Mouse (Mus musculus): Measurements from ENCODE around the gene Gpatch11. TPM values are rescaled to one million over a fixed set of nuclear protein-coding genes. Genes with fewer than 3 reads are reported as not detected.

Gpatch11 gene
- polyA plus RNA-seq, 1 experiment from 2014 or later: 51.6 TPM

DNA sequence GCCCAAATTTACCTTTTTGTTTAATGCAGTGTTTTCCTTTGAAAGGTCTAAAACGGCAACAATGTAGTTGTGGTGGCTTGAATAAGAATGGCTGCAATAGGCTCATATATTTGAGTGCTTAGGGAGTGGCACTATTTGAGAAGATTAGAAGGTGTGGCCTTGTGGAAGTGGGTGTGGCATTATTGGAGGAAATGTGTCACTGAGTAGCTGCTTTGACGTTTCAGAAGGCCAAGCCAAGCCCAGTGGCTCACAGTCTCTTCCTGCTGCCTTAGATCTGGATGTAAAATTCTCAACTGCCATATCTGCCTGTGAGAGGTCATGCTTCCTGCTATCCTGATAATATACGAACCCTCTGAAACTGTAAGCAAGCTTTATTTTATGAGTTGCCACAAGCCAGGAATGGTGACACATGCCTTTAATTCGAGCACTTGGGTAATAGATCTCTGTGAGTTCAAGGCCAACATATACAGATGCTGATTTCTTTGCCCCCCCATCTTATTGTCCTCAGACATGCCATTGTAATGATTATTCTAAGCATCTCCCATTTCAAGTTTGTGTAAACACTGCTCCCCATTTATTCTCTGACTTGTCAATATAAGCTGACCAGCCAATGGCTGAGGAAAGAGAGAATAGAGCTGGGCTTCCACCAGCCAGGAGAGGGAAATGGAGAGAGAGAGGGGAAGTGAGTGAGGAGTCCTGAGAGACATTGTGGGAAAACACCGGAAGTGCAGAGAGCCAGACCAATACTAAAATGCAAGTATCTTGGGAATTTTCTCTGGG lies 50.1 kb downstream of the Gpatch11 start:
- H3K4me3 ChIP-seq (ENCODE audit: low read depth, low read length): no peak overlapping the region
- H3K9me3 ChIP-seq (replicated peaks; ENCODE audit: control insufficient read depth, low read length, poor library complexity, severe bottlenecking): no peaks in the 10 kb centered on the region
- no peak overlapping the region for H3K27ac ChIP-seq (ENCODE audit: low read length)
- H3K36me3 ChIP-seq (ENCODE audit: control insufficient read depth, insufficient read depth, low read length): no peaks in the 10 kb centered on the region
- no peak overlapping the region for H3K9ac ChIP-seq (ENCODE audit: low read depth, low read length)
- no peak overlapping the region for H3K4me2 ChIP-seq (ENCODE audit: low read length)
- no peaks in the 10 kb centered on the region for H3K27me3 ChIP-seq (ENCODE audit: control insufficient read depth, insufficient read depth, low read depth, low read length)
- ATAC-seq: no peak
- 84% methylated on average over 5 of the region's 5 CpGs for WGBS
- H3K4me1 ChIP-seq (ENCODE audit: control insufficient read depth, insufficient read depth, low read length): peaks cover 3% of the 10 kb centered on the region; the same call in 1 of the 2 replicates

DNA sequence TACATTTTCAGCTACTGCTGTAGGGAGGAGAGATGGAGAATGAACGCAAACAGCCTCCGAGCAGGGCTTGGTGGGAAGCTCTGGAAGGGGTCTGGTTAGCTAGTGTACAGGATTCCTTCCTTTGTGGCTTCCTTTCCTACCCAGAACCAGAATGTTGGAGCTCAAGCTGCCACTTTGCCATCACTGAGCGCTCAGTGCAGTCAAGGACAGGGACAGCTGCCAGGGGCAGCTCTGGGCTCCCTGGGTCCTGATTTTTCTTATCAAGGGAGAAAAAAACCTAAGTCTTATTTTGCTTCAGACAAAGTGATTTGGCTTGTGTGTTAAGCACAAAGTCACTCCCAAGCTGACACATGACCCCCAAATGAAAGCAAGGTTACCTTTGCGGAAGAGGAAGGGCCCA lies 53.2 kb downstream of the Gpatch11 start:
- no peak for ATAC-seq

GRCm38 (mm10) chr17:78889184-78889583 lies 53.8 kb downstream of the Gpatch11 start:
- Histone ChIP-seq H3K27me3 (ENCODE audit: control insufficient read depth, insufficient read depth, low read depth, low read length) (no peaks in the 10 kb centered on the region), H3K4me3 (ENCODE audit: low read depth, low read length) (no peak overlapping the region), H3K27ac (ENCODE audit: low read length) (no peak overlapping the region), H3K4me1 (ENCODE audit: control insufficient read depth, insufficient read depth, low read length) (no peaks in the 10 kb centered on the region), H3K4me2 (ENCODE audit: low read length) (no peak overlapping the region), H3K36me3 (ENCODE audit: control insufficient read depth, insufficient read depth, low read length) (no peaks in the 10 kb centered on the region), H3K9ac (ENCODE audit: low read depth, low read length) (no peak overlapping the region), H3K9me3 (replicated peaks; ENCODE audit: control insufficient read depth, low read length, poor library complexity, severe bottlenecking) (no peaks in the 10 kb centered on the region)
- WGBS: 48% methylated on average over 3 of the region's 3 CpGs
- no peak for ATAC-seq

More for the DNA sequence above, 53.2 kb downstream of the Gpatch11 start:
- Histone ChIP-seq H3K27me3 (ENCODE audit: control insufficient read depth, insufficient read depth, low read depth, low read length) (no peaks in the 10 kb centered on the region), H3K4me1 (ENCODE audit: control insufficient read depth, insufficient read depth, low read length) (no peaks in the 10 kb centered on the region), H3K9ac (ENCODE audit: low read depth, low read length) (no peak overlapping the region), H3K36me3 (ENCODE audit: control insufficient read depth, insufficient read depth, low read length) (no peaks in the 10 kb centered on the region), H3K27ac (ENCODE audit: low read length) (no peak overlapping the region), H3K9me3 (replicated peaks; ENCODE audit: control insufficient read depth, low read length, poor library complexity, severe bottlenecking) (no peaks in the 10 kb centered on the region), H3K4me3 (ENCODE audit: low read depth, low read length) (no peak overlapping the region), H3K4me2 (ENCODE audit: low read length) (no peak overlapping the region)
- WGBS: 89% methylated on average over 4 of the region's 4 CpGs

GRCm38 (mm10) chr17:78891020-78891419 lies 55.7 kb downstream of the Gpatch11 start:
- no peak for ATAC-seq
- Histone ChIP-seq H3K27ac (ENCODE audit: low read length) (no peak overlapping the region), H3K9me3 (replicated peaks; ENCODE audit: control insufficient read depth, low read length, poor library complexity, severe bottlenecking) (no peaks in the 10 kb centered on the region), H3K9ac (ENCODE audit: low read depth, low read length) (no peak overlapping the region), H3K4me2 (ENCODE audit: low read length) (no peak overlapping the region), H3K27me3 (ENCODE audit: control insufficient read depth, insufficient read depth, low read depth, low read length) (no peaks in the 10 kb centered on the region), H3K4me3 (ENCODE audit: low read depth, low read length) (no peak overlapping the region), H3K36me3 (ENCODE audit: control insufficient read depth, insufficient read depth, low read length) (no peaks in the 10 kb centered on the region), H3K4me1 (ENCODE audit: control insufficient read depth, insufficient read depth, low read length) (no peaks in the 10 kb centered on the region)
- WGBS: 86% methylated on average over 9 of the region's 9 CpGs

DNA sequence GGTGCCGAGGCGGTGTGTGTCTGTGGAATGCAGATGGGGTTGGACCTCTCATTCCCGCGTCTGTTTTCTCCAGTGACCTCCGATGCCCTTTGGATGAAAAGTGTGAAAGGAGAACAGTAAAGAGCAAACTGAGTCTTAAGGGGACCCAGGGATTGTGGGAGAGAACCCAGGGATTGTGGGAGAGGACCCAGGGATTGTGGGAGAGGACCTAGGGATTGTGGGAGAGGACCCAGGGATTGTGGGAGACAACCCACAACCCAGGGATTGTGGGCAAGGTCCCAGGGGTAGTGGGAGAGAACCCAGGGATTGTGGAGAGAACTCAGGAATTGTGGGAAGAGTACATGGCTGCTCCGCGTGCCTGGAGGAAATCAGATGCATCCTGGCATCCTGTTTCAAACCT lies 59.6 kb downstream of the Gpatch11 start:
- Histone ChIP-seq H3K4me3 (ENCODE audit: low read depth, low read length) (no peak overlapping the region), H3K27ac (ENCODE audit: low read length) (no peak overlapping the region), H3K9me3 (replicated peaks; ENCODE audit: control insufficient read depth, low read length, poor library complexity, severe bottlenecking) (no peaks in the 10 kb centered on the region), H3K4me2 (ENCODE audit: low read length) (no peak overlapping the region), H3K27me3 (ENCODE audit: control insufficient read depth, insufficient read depth, low read depth, low read length) (no peaks in the 10 kb centered on the region), H3K4me1 (ENCODE audit: control insufficient read depth, insufficient read depth, low read length) (no peaks in the 10 kb centered on the region), H3K9ac (ENCODE audit: low read depth, low read length) (no peak overlapping the region), H3K36me3 (ENCODE audit: control insufficient read depth, insufficient read depth, low read length) (no peaks in the 10 kb centered on the region)
- ATAC-seq: no peak
- 84% methylated on average over 7 of the region's 7 CpGs for WGBS

DNA sequence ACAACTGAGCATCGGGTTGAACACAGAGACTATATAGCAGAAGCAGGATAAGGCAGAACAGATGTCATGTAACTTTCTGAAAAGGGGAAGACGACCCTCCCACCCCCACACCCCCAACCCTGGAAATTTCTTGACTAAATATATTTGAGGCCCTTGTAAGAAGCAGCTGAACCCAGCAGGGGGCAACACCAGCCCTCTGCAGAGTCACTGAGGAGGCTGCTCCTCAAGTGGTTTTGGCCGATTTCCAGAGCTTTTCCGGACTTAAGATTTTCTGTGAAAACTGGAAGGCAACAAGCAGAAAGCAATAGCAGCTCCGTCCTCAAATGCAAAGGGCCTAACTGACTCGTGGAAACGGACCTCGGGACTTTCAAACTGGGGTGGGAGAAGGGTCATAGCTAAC lies 60.0 kb downstream of the Gpatch11 start:
- Histone ChIP-seq H3K4me2 (ENCODE audit: low read length) (peak overlapping the region; percentile 28; the same call in 1 of the 2 replicates), H3K27me3 (ENCODE audit: control insufficient read depth, insufficient read depth, low read depth, low read length) (no peaks in the 10 kb centered on the region), H3K27ac (ENCODE audit: low read length) (no peak overlapping the region), H3K4me3 (ENCODE audit: low read depth, low read length) (no peak overlapping the region), H3K9ac (ENCODE audit: low read depth, low read length) (no peak overlapping the region), H3K36me3 (ENCODE audit: control insufficient read depth, insufficient read depth, low read length) (no peaks in the 10 kb centered on the region), H3K4me1 (ENCODE audit: control insufficient read depth, insufficient read depth, low read length) (no peaks in the 10 kb centered on the region), H3K9me3 (replicated peaks; ENCODE audit: control insufficient read depth, low read length, poor library complexity, severe bottlenecking) (no peaks in the 10 kb centered on the region)
- no peak for ATAC-seq
- WGBS: 34% methylated on average over 8 of the region's 8 CpGs

Other genes with a start within 250 kb of the Gpatch11 start
- gene Strn, start 98.4 kb upstream of the Gpatch11 start, polyA plus RNA-seq (2015; fragmentation: Nextera tagmentation; extraction: Ambion mirVana): 5.9 and 6.3 TPM in 2 replicates
- gene Heatr5b, start 203 bp upstream of the Gpatch11 start, polyA plus RNA-seq (2015; fragmentation: Nextera tagmentation; extraction: Ambion mirVana): 20.5 and 23.2 TPM in 2 replicates
- gene Eif2ak2, start 47.0 kb downstream of the Gpatch11 start, polyA plus RNA-seq (2015; fragmentation: Nextera tagmentation; extraction: Ambion mirVana): 2.0 and 2.4 TPM in 2 replicates
- gene Sult6b1, start 71.4 kb downstream of the Gpatch11 start, polyA plus RNA-seq (2015; fragmentation: Nextera tagmentation; extraction: Ambion mirVana): 0.16 and 0.27 TPM in 2 replicates
- 105 and 113 TPM in 2 replicates for gene Cebpzos, start 80.9 kb downstream of the Gpatch11 start, polyA plus RNA-seq (2015; fragmentation: Nextera tagmentation; extraction: Ambion mirVana)
- gene Cebpz, start 101.5 kb downstream of the Gpatch11 start, polyA plus RNA-seq (2015; fragmentation: Nextera tagmentation; extraction: Ambion mirVana): 38.0 and 45.8 TPM in 2 replicates
- gene Ndufaf7, start 101.6 kb downstream of the Gpatch11 start, polyA plus RNA-seq (2015; fragmentation: Nextera tagmentation; extraction: Ambion mirVana): 66.3 and 68.0 TPM in 2 replicates
- 9.8 and 10.3 TPM in 2 replicates for gene Prkd3, start 185.2 kb downstream of the Gpatch11 start, polyA plus RNA-seq (2015; fragmentation: Nextera tagmentation; extraction: Ambion mirVana)
- gene Qpct, start 216.3 kb downstream of the Gpatch11 start, polyA plus RNA-seq (2015; fragmentation: Nextera tagmentation; extraction: Ambion mirVana): 27.3 and 28.8 TPM in 2 replicates

Measured in midbrain, embryonic 16.5 days (tissue).